Mouse (Mus musculus) ES-Bruce4 (cell line): ENCODE results near the gene Ier5l. TPM values are rescaled to one million over a fixed set of nuclear protein-coding genes. Genes with fewer than 3 reads are reported as not detected.

Experiments
- H3K27ac ChIP-seq: 2 replicates; pipeline ENCODE4 v1.5.1; 2012; ENCODE audit warnings: low read length, inconsistent platforms; ENCODE audit not compliant: insufficient read depth
- H3K27me3 ChIP-seq: 2 replicates; pipeline ENCODE4 v1.6.1; 2012; ENCODE audit warnings: mild to moderate bottlenecking, low read length, inconsistent platforms; ENCODE audit not compliant: control insufficient read depth, poor library complexity, insufficient read depth, severe bottlenecking
- H3K36me3 ChIP-seq: 2 replicates; pipeline ENCODE4 v1.6.1; 2012; ENCODE audit warnings: inconsistent platforms, mild to moderate bottlenecking, low read length, moderate library complexity; ENCODE audit not compliant: control insufficient read depth, poor library complexity, insufficient read depth, severe bottlenecking
- H3K4me1 ChIP-seq: one replicate; pipeline ENCODE4 v1.8.1; 2011; ENCODE audit warnings: low read length; ENCODE audit not compliant: control insufficient read depth, insufficient read depth
- H3K4me3 ChIP-seq: 2 replicates; pipeline ENCODE4 v1.5.1; 2011; ENCODE audit warnings: low read depth, mild to moderate bottlenecking, low read length
- H3K9ac ChIP-seq: 2 replicates; pipeline ENCODE4 v1.6.1; 2012; ENCODE audit warnings: low read depth, mild to moderate bottlenecking, inconsistent platforms; ENCODE audit not compliant: poor library complexity, severe bottlenecking
- H3K9me3 ChIP-seq: replicated peaks from 2 replicates; pipeline ENCODE4 v1.6.1; 2012; ENCODE audit warnings: mild to moderate bottlenecking, low read length, inconsistent platforms; ENCODE audit not compliant: control insufficient read depth, poor library complexity, insufficient read depth, severe bottlenecking
- CTCF ChIP-seq: IDR thresholded peaks from one replicate; pipeline ENCODE4 v1.8.1; 2011; ENCODE audit warnings: low read depth, low read length
- EP300 ChIP-seq: IDR thresholded peaks from 2 replicates; pipeline ENCODE4 v1.6.1; 2011; ENCODE audit warnings: low read depth, low read length; ENCODE audit not compliant: insufficient read depth
- POLR2A ChIP-seq: IDR thresholded peaks from one replicate; pipeline ENCODE4 v1.8.1; 2011; ENCODE audit warnings: low read length; ENCODE audit not compliant: insufficient read depth
- polyA plus RNA-seq: library from polyadenylated mRNA; stranded (reverse); fragments of >200 nt; gene quantifications from 2 replicates; pipeline ENCODE4 v1.2.4, GENCODE M21; 2011; ENCODE audit warnings: low read depth; ENCODE audit not compliant: missing spikeins, insufficient read depth, insufficient read length

Gene Ier5l
- polyA plus RNA-seq, 1 experiment: 5.3 TPM

- Histone ChIP-seq H3K27ac (peak overlapping the region; percentile 17), H3K27me3 (no peaks in the 10 kb centered on the region), H3K9ac (no peak overlapping the region), H3K9me3 (no peaks in the 10 kb centered on the region), H3K4me3 (no peak overlapping the region), H3K4me1 (peaks cover 2% of the 10 kb centered on the region), H3K36me3 (peaks cover 29% of the 10 kb centered on the region)
- TF ChIP-seq EP300: no peak
Observed at GRCm38 (mm10) chr2:30440211-30440700, 33.8 kb downstream of the Ier5l start.

- peaks cover 2% of the 10 kb centered on the region for H3K4me1 ChIP-seq
- TF ChIP-seq CTCF (no peak), EP300 (no peak), POLR2A (no peak)
- no peak overlapping the region for H3K4me3 ChIP-seq
- no peak overlapping the region for H3K9ac ChIP-seq
- no peaks in the 10 kb centered on the region for H3K27me3 ChIP-seq
- peaks cover 29% of the 10 kb centered on the region for H3K36me3 ChIP-seq
- H3K27ac ChIP-seq: no peak overlapping the region
- H3K9me3 ChIP-seq: no peaks in the 10 kb centered on the region
Observed at GRCm38 (mm10) chr2:30439631-30440030, 34.4 kb downstream of the Ier5l start.

- H3K36me3 ChIP-seq: peaks cover 26% of the 10 kb centered on the region
- H3K4me3 ChIP-seq: no peak overlapping the region
- no peak for TF ChIP-seq POLR2A
- no peak for TF ChIP-seq CTCF
- TF ChIP-seq EP300: no peak
- H3K9me3 ChIP-seq: no peaks in the 10 kb centered on the region
- no peak overlapping the region for H3K9ac ChIP-seq
- no peaks in the 10 kb centered on the region for H3K27me3 ChIP-seq
- H3K27ac ChIP-seq: no peak overlapping the region
- H3K4me1 ChIP-seq: no peaks in the 10 kb centered on the region
Observed at GRCm38 (mm10) chr2:30437791-30438190, 36.2 kb downstream of the Ier5l start.

GRCm38 (mm10) chr2:30436809-30437208 lies 37.2 kb downstream of the Ier5l start:
- TF ChIP-seq EP300 (no peak), CTCF (no peak)
- H3K27ac ChIP-seq: no peak overlapping the region
- no peaks in the 10 kb centered on the region for H3K9me3 ChIP-seq
- no peaks in the 10 kb centered on the region for H3K27me3 ChIP-seq
- H3K4me3 ChIP-seq: no peak overlapping the region
- no peak overlapping the region for H3K9ac ChIP-seq
- H3K36me3 ChIP-seq: peaks cover 31% of the 10 kb centered on the region
- no peaks in the 10 kb centered on the region for H3K4me1 ChIP-seq

GRCm38 (mm10) chr2:30436156-30436545 lies 37.9 kb downstream of the Ier5l start:
- H3K27me3 ChIP-seq: no peaks in the 10 kb centered on the region
- peaks cover 33% of the 10 kb centered on the region for H3K36me3 ChIP-seq
- H3K4me3 ChIP-seq: no peak overlapping the region
- H3K9me3 ChIP-seq: no peaks in the 10 kb centered on the region
- H3K9ac ChIP-seq: no peak overlapping the region
- no peak for TF ChIP-seq EP300
- peak; percentile 77 for TF ChIP-seq CTCF
- TF ChIP-seq POLR2A: no peak
- H3K4me1 ChIP-seq: no peaks in the 10 kb centered on the region
- no peak overlapping the region for H3K27ac ChIP-seq

- H3K4me3 ChIP-seq: no peak overlapping the region
- H3K9me3 ChIP-seq: no peaks in the 10 kb centered on the region
- H3K4me1 ChIP-seq: no peaks in the 10 kb centered on the region
- peaks cover 33% of the 10 kb centered on the region for H3K36me3 ChIP-seq
- H3K27ac ChIP-seq: no peak overlapping the region
- H3K9ac ChIP-seq: no peak overlapping the region
- no peaks in the 10 kb centered on the region for H3K27me3 ChIP-seq
- TF ChIP-seq EP300 (no peak), POLR2A (no peak), CTCF (peak; percentile 95)
Observed at GRCm38 (mm10) chr2:30435326-30436155, 38.5 kb downstream of the Ier5l start.
